Comparison of ENCODE assay signal across 32 mouse cellular contexts in genomic region chr1:190200996-190201395, GRCm38 (mm10). TPM values are rescaled to one million over a fixed set of nuclear protein-coding genes. Genes with fewer than 3 reads are reported as not detected.
"Had no signal": no experiment of that assay in that cellular context is flagged by ENCODE, and none has a peak within 500 bp of the region (broad histone marks: within the 10 kb centered on the region; RNA-seq: fewer than 3 reads in every experiment).

No protein-coding gene starts in this region.

- H3K27me3 ChIP-seq: heart, embryonic 12.5 days; heart, embryonic 13.5 days; heart, embryonic 15.5 days; hindbrain, embryonic 12.5 days; hindbrain, embryonic 13.5 days; hindbrain, embryonic 15.5 days; intestine, embryonic 15.5 days; kidney, embryonic 15.5 days had no signal

- H3K4me2 ChIP-seq: heart, embryonic 12.5 days; heart, embryonic 13.5 days; heart, embryonic 15.5 days; hindbrain, embryonic 12.5 days; hindbrain, embryonic 13.5 days; hindbrain, embryonic 14.5 days; hindbrain, embryonic 15.5 days; intestine, embryonic 15.5 days; kidney, embryonic 15.5 days had no signal

- H3K27ac ChIP-seq: heart, embryonic 10.5 days; heart, embryonic 13.5 days; hindbrain, embryonic 10.5 days; hindbrain, embryonic 12.5 days; hindbrain, embryonic 13.5 days; hindbrain, embryonic 14.5 days; hindbrain, embryonic 15.5 days; hindbrain, postnatal 0 days; intestine, embryonic 15.5 days; kidney, embryonic 15.5 days; kidney, postnatal 0 days; layer of hippocampus, adult 2 months had no signal

- ATAC-seq: hindbrain, embryonic 16.5 days; hindbrain, postnatal 0 days; inflammation-experienced regulatory T-cells, adult 6 months; intestine, embryonic 15.5 days; intestine, embryonic 16.5 days; intestine, postnatal 0 days had no signal

- DNase-seq: heart, postnatal 14 days; heart, postnatal 36 days; kidney, adult 11 months; kidney, adult 18-20 months; kidney, adult 2 months; kidney, adult 8-10 months; kidney, adult 9 months; kidney, postnatal 10 days; kidney, postnatal 25 days; kidney, postnatal 36 days; kidney, postnatal 4 days; layer of hippocampus, adult 9-11 months; layer of hippocampus, postnatal 36 days had no signal

- H3K9ac ChIP-seq: heart, embryonic 12.5 days; heart, embryonic 13.5 days; heart, embryonic 15.5 days; hindbrain, embryonic 12.5 days; hindbrain, embryonic 13.5 days; hindbrain, embryonic 14.5 days; hindbrain, embryonic 15.5 days; intestine, embryonic 15.5 days; kidney, embryonic 15.5 days had no signal

- H3K36me3 ChIP-seq: heart, embryonic 10.5 days; heart, embryonic 12.5 days; heart, embryonic 13.5 days; heart, embryonic 15.5 days; hindbrain, embryonic 10.5 days; hindbrain, embryonic 12.5 days; hindbrain, embryonic 13.5 days; hindbrain, embryonic 15.5 days; intestine, embryonic 15.5 days; kidney, embryonic 15.5 days had no signal

- H3K9me3 ChIP-seq: heart, embryonic 10.5 days; heart, embryonic 12.5 days; heart, embryonic 15.5 days; hindbrain, embryonic 15.5 days; intestine, embryonic 15.5 days; kidney, embryonic 15.5 days had no signal

- H3K4me3 ChIP-seq: heart, embryonic 10.5 days; heart, embryonic 12.5 days; heart, embryonic 13.5 days; heart, embryonic 15.5 days; hindbrain, embryonic 10.5 days; hindbrain, embryonic 12.5 days; hindbrain, embryonic 13.5 days; hindbrain, embryonic 15.5 days; intestine, embryonic 15.5 days; kidney, embryonic 15.5 days; layer of hippocampus, adult 2 months had no signal

- H3K4me1 ChIP-seq: hindbrain, embryonic 12.5 days; hindbrain, embryonic 13.5 days; hindbrain, embryonic 15.5 days; intestine, embryonic 15.5 days; kidney, embryonic 15.5 days had no signal

RNA-seq across cellular contexts. Expression of gene Prox1, which starts 30.5 kb away (rescaled TPM):
- total RNA-seq: hematopoietic stem cell, adult 5-6 weeks had no signal
